Mouse (Mus musculus): ENCODE measurements around the gene Eef1akmt2.

Gene Eef1akmt2

GRCm38 (mm10) chr7:132810879-132811278, 41.6 kb downstream of the Eef1akmt2 start:
- DNase-seq (ENCODE audit: low spot score): peak; percentile 95

DNA sequence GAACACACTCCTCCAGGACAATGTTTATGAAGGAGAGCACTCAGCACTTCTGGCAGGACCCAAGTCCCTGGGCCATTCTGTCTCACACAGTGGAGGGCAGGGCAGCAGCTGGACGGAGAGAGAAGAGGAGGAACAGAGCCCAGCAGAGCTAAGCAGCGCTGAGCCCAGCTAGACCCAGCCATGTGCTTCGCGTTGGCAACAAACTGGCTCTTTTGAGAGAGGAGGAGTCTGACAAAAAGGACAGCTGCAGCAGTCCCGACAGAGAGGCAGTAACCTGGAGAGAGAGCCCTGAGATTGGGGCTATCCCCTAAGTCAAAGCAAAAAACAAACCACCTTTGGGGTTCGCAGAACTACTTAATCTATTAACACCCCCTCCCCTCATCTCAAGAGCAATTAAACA, 42.1 kb downstream of the Eef1akmt2 start:
- DNase-seq (ENCODE audit: low spot score): peak; percentile 63

- DNase-seq (ENCODE audit: low spot score): no peak
These were observed 42.8 kb downstream of the Eef1akmt2 start for GRCm38 (mm10) chr7:132809721-132810120.

- peak; percentile 57 for DNase-seq (ENCODE audit: low spot score)
These were observed 43.4 kb downstream of the Eef1akmt2 start for GRCm38 (mm10) chr7:132808841-132809682.

DNA sequence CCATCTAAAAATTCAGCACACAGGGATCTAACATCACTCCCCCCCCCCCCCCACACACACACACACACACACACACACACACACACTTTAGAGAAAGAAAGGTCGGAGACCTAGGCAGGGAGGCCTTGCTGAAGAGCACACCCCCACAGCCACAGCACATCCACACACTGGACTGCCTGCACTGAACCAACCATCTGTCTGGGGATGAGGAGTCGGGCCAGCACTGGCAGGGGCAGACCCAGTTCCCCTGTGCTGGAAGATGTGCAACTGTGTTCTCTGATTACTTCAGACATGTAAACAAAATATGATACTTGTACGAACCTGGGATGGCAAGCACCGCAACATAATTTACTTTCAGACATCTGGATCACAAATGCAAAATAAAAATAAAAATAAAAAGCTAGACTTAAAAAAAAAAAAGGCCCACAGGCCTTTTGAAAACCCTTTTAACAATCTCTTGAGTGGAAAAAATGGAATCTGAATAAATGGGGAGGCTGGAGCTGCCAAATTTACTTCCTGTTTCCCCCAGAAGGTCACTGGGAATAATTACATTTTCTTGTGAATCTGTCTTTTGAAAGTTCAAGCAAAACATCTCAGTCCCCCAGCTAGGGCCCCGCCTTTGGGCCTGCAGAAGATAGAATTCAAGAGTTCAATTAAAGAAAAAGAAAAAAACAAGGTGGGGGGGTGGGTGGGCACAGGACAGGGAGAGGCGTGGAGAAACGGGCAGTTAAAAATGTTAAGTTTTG, 44.2 kb downstream of the Eef1akmt2 start:
- DNase-seq (ENCODE audit: low spot score): no peak

- DNase-seq (ENCODE audit: low spot score): peak; percentile 60
These were observed 45.3 kb downstream of the Eef1akmt2 start for GRCm38 (mm10) chr7:132806926-132807857.

DNA sequence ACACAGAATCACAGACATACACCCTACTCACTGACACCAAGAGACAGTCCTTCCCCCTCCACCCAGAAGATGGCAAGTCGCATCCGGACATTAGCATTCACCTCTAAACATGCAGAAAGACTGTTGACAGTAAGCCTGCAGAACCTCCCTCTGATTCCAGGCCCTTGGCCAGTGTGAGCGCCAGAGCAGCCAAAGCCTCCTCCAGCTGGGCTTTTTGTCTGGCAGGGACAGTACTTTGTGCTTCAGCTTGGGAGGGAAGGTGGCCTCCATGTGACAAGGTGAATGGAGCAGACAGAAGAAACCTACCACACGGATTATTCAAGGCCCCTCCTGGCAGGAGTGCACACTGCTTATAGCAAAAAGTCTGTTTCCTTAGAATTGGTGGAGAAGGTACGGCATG, 46.2 kb downstream of the Eef1akmt2 start:
- peak; percentile 61 for DNase-seq (ENCODE audit: low spot score)

- no peak for DNase-seq (ENCODE audit: low spot score)
These were observed 47.5 kb downstream of the Eef1akmt2 start for GRCm38 (mm10) chr7:132804951-132805350.

DNA sequence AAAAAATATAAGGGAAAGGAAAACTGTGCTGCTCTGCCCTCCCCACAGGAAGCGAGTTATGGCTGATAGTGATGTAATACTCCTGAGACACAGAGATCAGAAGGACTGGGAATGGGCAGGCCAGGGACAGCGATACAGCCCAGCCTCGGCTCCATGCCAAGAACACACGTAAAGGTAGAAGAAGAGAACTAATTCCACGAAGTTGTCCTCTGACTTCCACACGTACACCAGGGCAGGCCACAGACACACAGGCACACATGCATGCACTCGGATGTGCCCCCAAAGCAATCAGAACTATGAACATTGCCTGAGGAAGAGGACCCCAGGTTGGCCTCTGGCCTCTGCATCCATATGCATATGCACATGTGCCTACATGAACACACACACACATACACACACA, 48.0 kb downstream of the Eef1akmt2 start:
- DNase-seq (ENCODE audit: low spot score): no peak

- DNase-seq (ENCODE audit: low spot score): no peak
These were observed 48.5 kb downstream of the Eef1akmt2 start for GRCm38 (mm10) chr7:132803962-132804361.

DNA sequence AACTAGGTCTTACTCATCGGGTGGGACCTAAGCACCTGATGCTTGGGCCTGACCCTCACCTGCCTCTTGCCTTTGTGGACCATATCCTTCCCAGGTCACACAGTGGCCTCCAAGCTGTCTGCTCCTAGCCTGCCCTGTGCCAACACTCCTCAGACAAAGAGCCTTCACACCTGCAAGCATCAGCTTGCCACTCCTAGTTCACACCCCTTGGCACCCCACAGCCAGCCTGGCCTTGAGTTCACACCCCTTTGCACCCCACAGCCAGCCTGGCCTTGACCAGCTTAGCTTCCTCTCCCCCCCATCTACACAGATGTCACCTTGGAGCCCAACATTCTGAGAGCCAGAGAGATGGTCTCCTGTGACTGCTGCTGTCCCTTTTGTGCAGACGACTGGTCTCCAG, 49.1 kb downstream of the Eef1akmt2 start:
- DNase-seq (ENCODE audit: low spot score): no peak

GRCm38 (mm10) chr7:132802691-132803090, 49.8 kb downstream of the Eef1akmt2 start:
- no peak for DNase-seq (ENCODE audit: low spot score)

DNA sequence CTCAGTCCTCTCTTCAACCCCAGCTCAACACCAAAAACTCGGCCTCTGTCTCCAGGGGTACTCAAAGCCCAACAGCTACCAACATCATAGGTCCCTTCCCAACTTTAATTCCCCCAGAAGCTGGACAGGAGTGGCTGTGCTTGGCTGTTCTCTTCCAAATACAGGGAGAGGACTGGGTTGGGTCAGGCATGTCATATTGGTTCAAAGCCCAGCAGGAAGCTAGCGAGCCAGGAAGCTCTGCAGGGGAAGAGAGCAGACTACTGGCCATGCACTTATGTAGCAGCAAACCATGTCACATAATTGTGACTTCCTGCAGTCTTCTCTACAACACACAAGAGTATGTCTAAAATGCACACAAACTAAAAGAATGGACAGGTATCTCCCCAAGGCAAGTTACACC, 50.4 kb downstream of the Eef1akmt2 start:
- DNase-seq (ENCODE audit: low spot score): no peak

DNA sequence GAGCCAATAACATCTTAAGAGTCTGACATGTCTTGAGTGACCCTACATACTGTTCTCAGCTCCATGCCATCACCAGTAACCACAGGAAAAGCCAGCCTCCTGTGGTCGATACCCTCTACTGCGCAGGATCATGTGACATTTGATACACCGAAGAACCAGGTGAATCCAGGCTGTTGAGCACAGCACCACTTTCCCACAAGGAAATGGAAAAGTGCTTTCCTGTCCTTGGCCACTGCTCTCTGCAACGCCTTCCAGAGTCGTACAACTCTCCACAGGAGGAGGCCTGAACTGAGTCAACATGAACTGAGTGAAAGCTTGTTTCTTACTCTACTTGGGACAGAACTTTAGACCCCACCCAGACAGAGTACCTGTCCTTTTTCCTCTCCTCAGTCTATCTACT, 51.0 kb downstream of the Eef1akmt2 start:
- DNase-seq (ENCODE audit: low spot score): no peak

DNA sequence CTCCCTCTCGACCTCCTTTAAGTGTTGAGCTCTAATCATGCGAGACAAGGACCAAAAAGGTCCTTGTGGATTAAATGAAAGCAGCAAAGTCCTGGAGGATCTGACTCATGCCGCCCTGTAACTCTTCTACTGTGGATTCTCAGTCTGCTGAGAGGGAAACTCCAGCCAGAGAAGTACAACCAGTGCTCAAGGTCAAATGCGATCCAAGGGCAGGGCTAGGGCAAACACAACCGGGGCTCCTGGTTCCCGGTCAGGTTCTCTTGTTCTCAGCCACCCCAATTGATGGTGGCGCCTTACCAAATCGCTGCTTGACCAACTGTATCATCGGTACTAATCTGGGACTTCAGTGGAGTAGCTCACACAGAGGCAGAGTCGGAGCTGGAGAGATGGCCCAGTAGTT, 51.6 kb downstream of the Eef1akmt2 start:
- DNase-seq (ENCODE audit: low spot score): no peak

DNA sequence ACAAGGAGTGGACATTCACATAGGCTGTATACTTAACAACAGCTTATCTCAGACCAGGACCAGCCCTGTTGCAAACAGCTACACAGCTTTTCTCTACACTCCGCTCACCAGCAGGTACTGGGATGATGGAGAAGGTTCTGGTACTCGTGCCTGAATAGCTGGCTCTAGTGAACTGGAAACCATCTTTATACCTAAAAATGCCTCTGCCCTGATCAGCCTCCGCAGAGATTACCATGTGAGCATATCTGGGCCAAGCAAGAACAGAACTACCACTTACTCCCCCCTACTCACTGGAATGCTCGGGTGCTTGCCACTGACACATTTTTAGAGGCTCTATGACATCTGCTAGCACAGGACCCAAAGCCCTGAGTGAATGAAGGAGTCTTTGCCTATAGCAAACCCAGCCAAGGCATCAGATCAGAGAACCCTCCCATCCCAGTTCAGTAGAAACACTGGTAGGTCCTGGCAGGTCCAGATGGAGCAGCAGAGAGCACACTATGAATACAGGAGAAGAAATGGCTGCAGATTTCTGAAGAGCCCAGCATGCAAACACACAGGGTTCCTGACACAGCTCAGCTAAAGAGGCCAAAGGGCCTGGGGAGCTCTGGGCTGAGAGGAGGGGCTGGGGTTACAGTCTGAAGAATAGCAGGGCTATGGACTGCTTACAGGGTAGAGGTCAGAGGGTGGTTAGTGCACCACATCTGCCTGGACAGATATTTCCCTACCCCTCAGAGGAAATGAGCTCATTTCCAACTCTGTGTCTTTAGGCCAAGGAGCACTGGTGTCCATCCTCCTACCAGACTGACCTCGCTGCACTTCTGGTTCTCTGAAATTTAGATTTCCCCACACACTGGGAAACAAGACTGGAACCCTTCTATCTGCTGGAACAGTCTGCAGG, 53.1 kb downstream of the Eef1akmt2 start:
- DNase-seq (ENCODE audit: low spot score): no peak

DNA sequence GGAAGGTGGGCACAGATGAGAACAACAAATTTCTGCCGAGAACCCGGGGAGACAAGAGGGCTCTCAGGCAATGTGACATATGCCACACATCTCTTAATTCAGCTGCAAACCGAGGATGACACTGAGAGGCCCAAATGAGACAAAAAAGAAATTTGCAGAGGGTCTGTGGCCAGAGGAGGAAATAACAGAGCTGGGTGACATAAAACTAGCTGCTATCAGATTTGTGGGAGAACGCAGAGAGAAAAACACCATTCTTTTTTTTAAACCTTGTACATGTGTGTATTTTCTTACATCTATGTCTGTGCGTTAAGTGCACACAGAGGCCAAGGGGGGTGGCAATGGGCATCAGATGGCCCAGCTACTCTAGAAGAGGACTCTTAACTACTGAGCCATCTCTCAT, 57.3 kb downstream of the Eef1akmt2 start:
- no peak for DNase-seq (ENCODE audit: low spot score)

- no peak for DNase-seq (ENCODE audit: low spot score)
These were observed 59.0 kb downstream of the Eef1akmt2 start for GRCm38 (mm10) chr7:132793467-132793866.

DNA sequence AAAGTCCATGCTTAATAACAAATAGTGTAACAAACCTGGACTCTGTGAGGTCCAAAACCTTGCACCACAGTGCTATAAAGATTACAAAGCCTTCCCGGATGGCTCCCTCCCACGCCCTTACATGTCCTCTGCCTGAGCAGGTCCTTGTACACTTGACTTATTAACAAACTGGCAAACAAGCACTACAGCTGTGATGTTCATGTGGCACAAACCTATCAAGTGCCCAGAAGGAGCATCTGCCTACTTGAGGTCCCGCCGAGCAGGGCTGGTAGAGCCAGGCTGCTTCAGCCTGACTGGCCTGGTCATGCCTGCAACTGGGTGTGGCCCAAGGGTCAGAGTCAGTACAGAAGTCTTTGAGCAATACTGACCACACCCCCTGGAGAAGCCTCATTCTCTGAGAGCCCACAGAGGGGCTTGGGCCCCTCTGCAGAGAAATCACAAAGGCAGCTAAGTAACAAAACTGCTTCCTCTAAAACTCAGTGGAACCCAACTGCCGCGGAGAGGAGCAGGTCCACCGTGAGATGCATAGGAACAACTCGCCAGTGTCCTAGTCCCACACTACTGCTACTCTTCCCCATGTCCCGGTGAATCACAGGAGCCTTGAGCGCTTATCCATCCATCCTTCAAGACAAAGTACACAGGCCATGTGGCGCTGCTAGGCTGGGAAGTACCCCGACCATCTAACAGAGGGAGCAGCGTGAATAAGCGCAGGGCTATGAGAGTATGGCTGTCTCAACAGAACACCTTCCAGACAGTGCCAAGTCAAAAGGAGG, 61.8 kb downstream of the Eef1akmt2 start:
- DNase-seq (ENCODE audit: low spot score): no peak

DNA sequence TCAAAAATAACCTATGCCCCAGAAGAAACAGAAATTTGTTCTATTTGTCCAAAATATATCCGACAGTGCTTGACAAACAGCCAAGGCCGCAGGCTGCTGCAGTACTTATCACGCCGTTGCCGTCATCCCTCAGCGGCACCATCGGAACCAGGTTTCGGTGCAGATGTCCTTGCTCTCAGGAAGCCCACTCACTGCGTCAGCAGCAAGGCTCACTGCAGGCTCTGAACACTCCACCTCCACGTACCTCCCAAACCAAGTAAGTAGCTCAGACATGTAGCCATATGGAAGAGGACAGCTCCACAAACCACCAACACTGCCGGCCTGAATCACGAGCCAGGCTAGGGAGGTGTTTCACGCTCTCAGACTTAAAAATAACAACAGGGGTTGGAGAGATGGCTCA, 63.6 kb downstream of the Eef1akmt2 start:
- no peak for DNase-seq (ENCODE audit: low spot score)

Measured in testis, postnatal 10 days (tissue).